8 mouse cellular contexts compared by ENCODE assay signal in the genomic region with DNA sequence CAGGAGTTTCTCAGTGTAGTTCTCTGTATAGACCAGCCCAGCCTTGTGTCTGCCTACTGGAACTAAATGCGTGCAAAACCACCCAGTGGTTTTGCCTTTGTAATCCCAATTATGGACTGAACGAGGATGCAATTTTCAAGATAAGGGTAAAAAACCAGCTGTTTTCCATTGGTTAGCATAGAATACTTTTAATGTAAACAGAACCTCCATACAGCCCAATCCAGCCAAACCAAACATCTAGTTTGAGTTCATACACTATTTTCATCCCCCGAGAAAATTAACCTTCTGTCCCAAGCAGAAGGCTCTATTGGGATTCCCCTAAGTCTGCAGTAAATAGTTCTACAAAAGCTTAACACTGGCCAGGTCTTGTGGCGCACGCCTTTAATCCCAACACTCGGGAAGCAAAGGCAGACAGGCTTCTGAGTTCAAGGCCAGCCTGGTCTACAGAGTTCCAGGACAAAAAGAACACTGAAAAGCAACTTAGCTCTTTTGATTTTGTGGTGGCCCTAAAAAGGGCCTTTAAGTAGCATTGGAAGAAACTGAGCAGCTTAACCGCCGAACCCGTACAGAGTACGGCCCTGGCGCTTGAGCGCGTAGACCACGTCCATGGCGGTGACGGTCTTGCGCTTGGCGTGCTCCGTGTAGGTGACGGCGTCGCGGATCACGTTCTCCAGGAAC. TPM values are rescaled to one million over a fixed set of nuclear protein-coding genes. Genes with fewer than 3 reads are reported as not detected.
DNase-seq lines count a peak whose midpoint lies in the region; ATAC-seq lines count a peak whose summit lies in the region.

No protein-coding gene starts in this region.

- no peaks in the 10 kb centered on the region for H3K9me3 ChIP-seq in lung, embryonic 15.5 days
- H3K9me3 ChIP-seq in hindbrain, embryonic 12.5 days (replicated peaks): no peaks in the 10 kb centered on the region
- no peaks in the 10 kb centered on the region for H3K9me3 ChIP-seq in midbrain, embryonic 11.5 days (ENCODE audit: control insufficient read depth, low read length)

- WGBS in lung, embryonic 15.5 days: 1% methylated on average over 24 of the region's 24 CpGs
- under 1% methylated on average over 24 of the region's 24 CpGs for WGBS in hindbrain, embryonic 12.5 days
- under 1% methylated on average over 20 of the region's 24 CpGs for WGBS in midbrain, embryonic 11.5 days

- peak overlapping the region; percentile 63 for H3K4me2 ChIP-seq in lung, embryonic 15.5 days
- peak overlapping the region; percentile 64 for H3K4me2 ChIP-seq in hindbrain, embryonic 12.5 days (replicated peaks)
- H3K4me2 ChIP-seq in midbrain, embryonic 11.5 days: peak overlapping the region; percentile 66

- H3K4me3 ChIP-seq in lung, embryonic 15.5 days: peak overlapping the region; percentile 41
- peak overlapping the region; percentile 39 for H3K4me3 ChIP-seq in hindbrain, embryonic 12.5 days
- H3K4me3 ChIP-seq in midbrain, embryonic 11.5 days (ENCODE audit: low read depth, low read length): peak overlapping the region; percentile 37

- no peaks in the 10 kb centered on the region for H3K36me3 ChIP-seq in lung, embryonic 15.5 days
- H3K36me3 ChIP-seq in hindbrain, embryonic 12.5 days: no peaks in the 10 kb centered on the region
- no peaks in the 10 kb centered on the region for H3K36me3 ChIP-seq in midbrain, embryonic 11.5 days (ENCODE audit: control insufficient read depth, insufficient read depth, low read length)

- peak overlapping the region; percentile 95 for H3K27ac ChIP-seq in lung, embryonic 15.5 days
- H3K27ac ChIP-seq in hindbrain, embryonic 12.5 days: peak overlapping the region; percentile 86
- H3K27ac ChIP-seq in midbrain, embryonic 11.5 days (ENCODE audit: low read depth, low read length): peak overlapping the region; percentile 88

- peaks cover 35% of the 10 kb centered on the region for H3K4me1 ChIP-seq in lung, embryonic 15.5 days
- peaks cover 28% of the 10 kb centered on the region for H3K4me1 ChIP-seq in hindbrain, embryonic 12.5 days
- H3K4me1 ChIP-seq in midbrain, embryonic 11.5 days (ENCODE audit: control insufficient read depth, insufficient read depth, low read length): peaks cover 12% of the 10 kb centered on the region

- DNase-seq in lung, adult 18-20 months: no peak
- DNase-seq in c-Kit-positive CD71-positive TER-119-positive erythroid progenitor cells, embryonic 14.5 days (ENCODE audit: low spot score): peak; percentile 83
- DNase-seq in midbrain, embryonic 11.5 days (ENCODE audit: low spot score, missing footprints): peak; percentile 96
- DNase-seq in layer of hippocampus, adult 8-10 months (ENCODE audit: low spot score in 2 of 2): no peak
- no peak for DNase-seq in gastrocnemius, adult 8-10 months (ENCODE audit: low spot score in 2 of 2)
- no peak for DNase-seq in urinary bladder, postnatal 36 days (ENCODE audit: low spot score in 2 of 2)

- peak overlapping the region; percentile 51 for H3K9ac ChIP-seq in lung, embryonic 15.5 days
- peak overlapping the region; percentile 60 for H3K9ac ChIP-seq in hindbrain, embryonic 12.5 days
- H3K9ac ChIP-seq in midbrain, embryonic 11.5 days (ENCODE audit: low read length): peak overlapping the region; percentile 63

- no peak; the same call in 1 of the 2 replicates for ATAC-seq in lung, embryonic 15.5 days (ENCODE audit: borderline replicate concordance, extremely low read depth, low FRiP score, low TSS enrichment)
- no peak; the same call in 1 of the 2 replicates for ATAC-seq in hindbrain, embryonic 12.5 days (ENCODE audit: low FRiP score)
- ATAC-seq in midbrain, embryonic 11.5 days (ENCODE audit: low FRiP score): peak; percentile 19

- no peaks in the 10 kb centered on the region for H3K27me3 ChIP-seq in lung, embryonic 15.5 days
- no peaks in the 10 kb centered on the region for H3K27me3 ChIP-seq in hindbrain, embryonic 12.5 days
- H3K27me3 ChIP-seq in midbrain, embryonic 11.5 days (ENCODE audit: control insufficient read depth, insufficient read depth, low read length): no peaks in the 10 kb centered on the region

RNA-seq across cellular contexts. Expression of a gene that starts 0.6 kb away (rescaled TPM):
- 27.2 and 29.1 TPM in 2 replicates for polyA plus RNA-seq in lung, embryonic 15.5 days (2015; fragmentation: Nextera tagmentation; extraction: Ambion mirVana)
- polyA plus RNA-seq in hindbrain, embryonic 12.5 days (2016; fragmentation: Nextera tagmentation; extraction: Ambion mirVana): 18.2 and 20.9 TPM in 2 replicates
- polyA plus RNA-seq in midbrain, embryonic 11.5 days (2014; fragmentation: Nextera tagmentation; extraction: Ambion mirVana): 43.8 and 43.9 TPM in 2 replicates
- 10 to 100 TPM; 55.1 to 70.7 (median 60.0) TPM for total RNA-seq in layer of hippocampus, adult 8-10 months (2022)
- total RNA-seq in gastrocnemius, adult 8-10 months (2022): 10 to 100 TPM; 28.5 to 37.8 (median 35.7) TPM

RNA-seq across cellular contexts. Expression of a gene that starts 2.1 kb away (rescaled TPM):
- polyA plus RNA-seq in lung, embryonic 15.5 days (2015; fragmentation: Nextera tagmentation; extraction: Ambion mirVana): 52.7 and 55.6 TPM in 2 replicates
- 52.7 and 56.3 TPM in 2 replicates for polyA plus RNA-seq in hindbrain, embryonic 12.5 days (2016; fragmentation: Nextera tagmentation; extraction: Ambion mirVana)
- polyA plus RNA-seq in midbrain, embryonic 11.5 days (2014; fragmentation: Nextera tagmentation; extraction: Ambion mirVana): 46.4 and 70.6 TPM in 2 replicates
- total RNA-seq in layer of hippocampus, adult 8-10 months (2022): 10 to 100 TPM in 2 of 4 experiments, 1 to 10 TPM in 2; 8.2 to 12.2 (median 10.1) TPM
- 1 to 10 TPM in 3 of 4 experiments, not detected in 1; 2.3 to 4.2 (median 2.6) TPM for total RNA-seq in gastrocnemius, adult 8-10 months (2022)

RNA-seq across cellular contexts. Expression of a gene that starts 2.4 kb away (rescaled TPM):
- 15.7 and 16.0 TPM in 2 replicates for polyA plus RNA-seq in lung, embryonic 15.5 days (2015; fragmentation: Nextera tagmentation; extraction: Ambion mirVana)
- polyA plus RNA-seq in hindbrain, embryonic 12.5 days (2016; fragmentation: Nextera tagmentation; extraction: Ambion mirVana): 7.2 and 11.9 TPM in 2 replicates
- 9.9 and 12.6 TPM in 2 replicates for polyA plus RNA-seq in midbrain, embryonic 11.5 days (2014; fragmentation: Nextera tagmentation; extraction: Ambion mirVana)
- 10 to 100 TPM; 10.8 to 15.9 (median 12.1) TPM for total RNA-seq in layer of hippocampus, adult 8-10 months (2022)
- 1 to 10 TPM in 2 of 4 experiments, under 1 TPM in 2; 0.75 to 2.9 (median 1.3) TPM for total RNA-seq in gastrocnemius, adult 8-10 months (2022)

RNA-seq across cellular contexts. Expression of a gene that starts 4.9 kb away (rescaled TPM):
- polyA plus RNA-seq in lung, embryonic 15.5 days (2015; fragmentation: Nextera tagmentation; extraction: Ambion mirVana): 7.0 and 7.4 TPM in 2 replicates
- 5.5 and 9.1 TPM in 2 replicates for polyA plus RNA-seq in hindbrain, embryonic 12.5 days (2016; fragmentation: Nextera tagmentation; extraction: Ambion mirVana)
- polyA plus RNA-seq in midbrain, embryonic 11.5 days (2014; fragmentation: Nextera tagmentation; extraction: Ambion mirVana): 9.9 and 11.3 TPM in 2 replicates
- 10 to 100 TPM; 10.4 to 18.1 (median 16.5) TPM for total RNA-seq in layer of hippocampus, adult 8-10 months (2022)
- 1 to 10 TPM in 1 of 4 experiments, under 1 TPM in 1, not detected in 2; 0.75 to 7.0 TPM for total RNA-seq in gastrocnemius, adult 8-10 months (2022)

RNA-seq across cellular contexts. Expression of a gene that starts 5.2 kb away (rescaled TPM):
- 8.1 and 8.2 TPM in 2 replicates for polyA plus RNA-seq in lung, embryonic 15.5 days (2015; fragmentation: Nextera tagmentation; extraction: Ambion mirVana)
- 17.9 TPM in 1 of 2 replicates, not detected in the other for polyA plus RNA-seq in hindbrain, embryonic 12.5 days (2016; fragmentation: Nextera tagmentation; extraction: Ambion mirVana)
- polyA plus RNA-seq in midbrain, embryonic 11.5 days (2014; fragmentation: Nextera tagmentation; extraction: Ambion mirVana): 6.3 and 6.8 TPM in 2 replicates
- 10 to 100 TPM in 3 of 4 experiments, 1 to 10 TPM in 1; 6.5 to 26.2 (median 15.2) TPM for total RNA-seq in layer of hippocampus, adult 8-10 months (2022)
- 1 to 10 TPM in 3 of 4 experiments, not detected in 1; 3.0 to 6.5 (median 5.3) TPM for total RNA-seq in gastrocnemius, adult 8-10 months (2022)

Comparison
In these comparisons a context has a peak if more than half of its experiments do, and no peak if none do; other contexts are left out.
1. DNase-seq: peak in c-Kit-positive CD71-positive TER-119-positive erythroid progenitor cells, embryonic 14.5 days (single experiment) and midbrain, embryonic 11.5 days (single experiment); none in lung, adult 18-20 months (0 of 2), layer of hippocampus, adult 8-10 months (0 of 2), gastrocnemius, adult 8-10 months (0 of 2) and urinary bladder, postnatal 36 days (0 of 2).
2. Peak in every context shown above with its lines, with median percentiles within 50 percentile points of each other: H3K27ac ChIP-seq, H3K4me2 ChIP-seq, H3K4me3 ChIP-seq and H3K9ac ChIP-seq.